Mouse (Mus musculus): ENCODE measurements around the gene Slc11a2. TPM values are rescaled to one million over a fixed set of nuclear protein-coding genes. Genes with fewer than 3 reads are reported as not detected.
A peak's percentile ranks its signal among the peaks of the same experiment; 100 is the strongest.
"Not testable (repeated sequence)": the region's sequence is repeated elsewhere in the genome, so short reads cannot be mapped to it uniquely, and the experiment has no call there.

Gene Slc11a2
- polyA plus RNA-seq, 1 experiment from 2014 or later = 17.8 TPM

- WGBS = 80% methylated on average over 10 of the region's 10 CpGs
- no peak for ATAC-seq (ENCODE audit: insufficient read depth)
- no peak within 1 kb of the TSS for H3K27ac ChIP-seq (ENCODE audit: low read depth)
- H3K4me1 ChIP-seq (ENCODE audit: insufficient read depth) = no peaks in the 10 kb centered on the region
- no peaks in the 10 kb centered on the region for H3K27me3 ChIP-seq (ENCODE audit: insufficient read depth, low read length)
- no peak for TF ChIP-seq CTCF (IDR thresholded peaks at IDR 0.05; ENCODE audit: low read depth)
- no peak within 1 kb of the TSS for H3K4me2 ChIP-seq
- no peak within 1 kb of the TSS for H3K4me3 ChIP-seq (ENCODE audit: low read depth, low read length)
- no peak within 1 kb of the TSS for H3K9ac ChIP-seq
- H3K9me3 ChIP-seq (ENCODE audit: low read depth, low read length) = no peaks in the 10 kb centered on the region
- no peak for DNase-seq
- H3K36me3 ChIP-seq (ENCODE audit: insufficient read depth) = no peaks in the 10 kb centered on the region
These were observed 72.1 kb downstream of the Slc11a2 start, which contains the start of the genes Methig1 and Mettl7a2 for GRCm38 (mm10) chr15:100352711-100353250. Methig1 (plus strand) TSS chr15:100353149. Mettl7a2 (plus strand) TSS chr15:100353200.

- Histone ChIP-seq H3K36me3 (ENCODE audit: insufficient read depth) (no peaks in the 10 kb centered on the region), H3K4me1 (ENCODE audit: insufficient read depth) (no peaks in the 10 kb centered on the region), H3K9ac (no peak overlapping the region), H3K27ac (ENCODE audit: low read depth) (no peak overlapping the region), H3K9me3 (ENCODE audit: low read depth, low read length) (no peaks in the 10 kb centered on the region), H3K4me2 (no peak overlapping the region), H3K27me3 (ENCODE audit: insufficient read depth, low read length) (no peaks in the 10 kb centered on the region), H3K4me3 (ENCODE audit: low read depth, low read length) (no peak overlapping the region)
- DNase-seq (peak; percentile 20), ATAC-seq (ENCODE audit: insufficient read depth) (no peak)
- WGBS = 49% methylated on average over 6 of the region's 6 CpGs
- TF ChIP-seq CTCF (IDR thresholded peaks at IDR 0.05; ENCODE audit: low read depth) = no peak
These were observed 73.3 kb downstream of the Slc11a2 start for GRCm38 (mm10) chr15:100351501-100352060.

DNA sequence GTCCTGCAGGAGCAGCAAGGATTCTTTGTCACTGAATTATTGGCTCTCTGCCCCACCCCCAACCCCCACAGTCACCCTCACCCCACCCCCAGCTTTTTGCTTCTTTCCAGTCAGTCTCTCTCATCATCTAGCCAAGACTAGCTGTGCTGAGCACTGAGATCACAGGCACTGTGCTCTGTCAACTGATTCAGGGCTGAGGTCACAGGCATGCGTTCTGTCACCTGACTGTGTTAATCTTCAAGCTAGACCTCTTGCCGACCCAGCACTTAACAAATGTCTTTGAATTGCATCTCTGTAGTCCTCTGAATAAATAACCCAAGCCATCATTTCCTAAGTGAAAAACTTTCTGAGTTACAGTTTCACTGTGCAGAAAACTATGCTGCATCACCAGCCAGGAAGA is 75.4 kb downstream of the Slc11a2 start:
- Histone ChIP-seq H3K36me3 (ENCODE audit: insufficient read depth) (no peaks in the 10 kb centered on the region), H3K9ac (no peak overlapping the region), H3K27ac (ENCODE audit: low read depth) (no peak overlapping the region), H3K27me3 (ENCODE audit: insufficient read depth, low read length) (no peaks in the 10 kb centered on the region), H3K4me2 (no peak overlapping the region), H3K4me1 (ENCODE audit: insufficient read depth) (no peaks in the 10 kb centered on the region), H3K4me3 (ENCODE audit: low read depth, low read length) (no peak overlapping the region), H3K9me3 (ENCODE audit: low read depth, low read length) (no peaks in the 10 kb centered on the region)
- DNase-seq = no peak
- no peak for ATAC-seq (ENCODE audit: insufficient read depth)
- no peak for TF ChIP-seq CTCF (IDR thresholded peaks at IDR 0.05; ENCODE audit: low read depth)
- WGBS = 14% methylated on average over 2 of the region's 2 CpGs

DNA sequence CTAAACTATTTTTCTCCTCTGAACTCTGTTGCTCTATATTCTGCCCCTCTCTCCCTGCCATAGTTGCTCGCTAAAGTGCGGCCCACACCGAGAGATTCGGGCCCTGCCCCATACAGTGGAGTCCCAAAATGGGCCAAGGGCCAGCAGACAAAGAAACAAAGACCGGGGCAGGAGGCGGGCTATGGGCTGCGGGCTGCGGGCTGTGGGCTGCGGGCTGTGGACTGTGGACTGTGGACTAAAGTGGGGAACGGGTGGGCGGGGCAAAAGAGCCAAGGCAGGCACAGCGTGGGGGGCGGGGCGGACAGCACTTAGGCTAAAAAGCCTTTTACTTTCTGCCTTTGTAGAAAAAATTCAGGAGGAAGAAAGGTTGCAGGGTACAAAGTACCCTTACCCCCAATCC is 78.1 kb downstream of the Slc11a2 start:
- ATAC-seq (ENCODE audit: insufficient read depth) = no peak
- H3K9ac ChIP-seq = no peak overlapping the region
- no peaks in the 10 kb centered on the region for H3K27me3 ChIP-seq (ENCODE audit: insufficient read depth, low read length)
- TF ChIP-seq CTCF (IDR thresholded peaks at IDR 0.05; ENCODE audit: low read depth) = no peak
- H3K9me3 ChIP-seq (ENCODE audit: low read depth, low read length) = no peaks in the 10 kb centered on the region
- no peaks in the 10 kb centered on the region for H3K4me1 ChIP-seq (ENCODE audit: insufficient read depth)
- no peak overlapping the region for H3K4me3 ChIP-seq (ENCODE audit: low read depth, low read length)
- WGBS = 70% methylated on average over 14 of the region's 14 CpGs
- H3K27ac ChIP-seq (ENCODE audit: low read depth) = no peak overlapping the region
- no peak overlapping the region for H3K4me2 ChIP-seq
- no peaks in the 10 kb centered on the region for H3K36me3 ChIP-seq (ENCODE audit: insufficient read depth)
- DNase-seq = no peak

DNA sequence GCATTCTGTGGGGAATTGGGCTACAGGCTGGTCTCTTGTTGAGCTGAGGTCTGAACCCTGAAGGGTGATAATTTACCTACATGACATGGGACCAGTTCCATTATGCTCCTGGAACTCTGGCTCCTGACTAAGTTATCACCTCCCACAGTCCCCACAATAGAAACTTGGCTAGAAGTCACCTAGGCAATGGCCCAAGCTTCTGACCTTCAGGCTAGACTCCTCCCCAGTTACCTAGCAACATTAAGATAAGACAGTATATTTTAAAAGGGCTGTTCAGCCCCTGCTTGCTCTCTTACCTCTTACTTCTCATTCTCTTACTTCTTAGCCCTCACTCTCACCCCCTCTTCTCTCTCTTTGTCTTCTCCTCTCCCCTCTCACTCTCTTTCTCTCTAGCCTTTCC is 79.4 kb downstream of the Slc11a2 start:
- no peaks in the 10 kb centered on the region for H3K4me1 ChIP-seq (ENCODE audit: insufficient read depth)
- H3K9me3 ChIP-seq (ENCODE audit: low read depth, low read length) = no peaks in the 10 kb centered on the region
- ATAC-seq (ENCODE audit: insufficient read depth) (no peak), DNase-seq (no peak)
- H3K9ac ChIP-seq = no peak overlapping the region
- H3K36me3 ChIP-seq (ENCODE audit: insufficient read depth) = no peaks in the 10 kb centered on the region
- H3K27me3 ChIP-seq (ENCODE audit: insufficient read depth, low read length) = no peaks in the 10 kb centered on the region
- H3K4me3 ChIP-seq (ENCODE audit: low read depth, low read length) = no peak overlapping the region
- no peak overlapping the region for H3K27ac ChIP-seq (ENCODE audit: low read depth)
- H3K4me2 ChIP-seq = no peak overlapping the region
- no peak for TF ChIP-seq CTCF (IDR thresholded peaks at IDR 0.05; ENCODE audit: low read depth)

DNA sequence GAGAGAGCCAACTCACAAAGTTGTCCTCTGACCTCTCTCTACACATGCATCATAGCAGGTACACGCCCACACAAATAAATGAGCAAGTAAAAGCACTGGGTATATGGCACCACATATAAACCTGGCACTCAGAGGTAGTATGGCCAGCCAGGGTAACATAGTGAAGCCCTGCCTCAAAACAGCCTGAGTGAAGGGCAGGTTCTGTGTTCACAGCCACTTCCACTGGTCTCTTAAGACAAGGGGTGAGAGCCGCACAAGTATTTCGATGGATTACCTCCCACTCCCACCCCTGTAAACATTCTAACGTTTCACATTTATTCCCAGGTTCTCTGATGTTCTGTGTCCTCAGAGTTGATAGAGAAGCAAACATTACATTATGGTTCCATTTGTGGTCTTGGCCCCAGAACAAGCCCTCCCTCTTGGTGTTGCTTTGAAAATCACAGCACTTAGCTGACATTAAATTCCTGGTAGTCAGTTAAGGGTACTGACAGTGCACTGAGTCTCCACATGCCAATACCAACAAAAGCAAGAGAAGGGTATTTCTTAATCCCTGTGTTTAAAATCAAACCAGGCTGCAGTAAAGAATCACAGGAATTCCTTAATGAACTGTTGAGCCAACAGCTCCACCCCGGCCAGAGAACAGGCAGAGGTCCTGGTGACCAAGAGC is 83.4 kb downstream of the Slc11a2 start:
- not testable (repeated sequence) for H3K4me1 ChIP-seq (ENCODE audit: insufficient read depth); H3K27ac ChIP-seq (ENCODE audit: low read depth); H3K27me3 ChIP-seq (ENCODE audit: insufficient read depth, low read length); DNase-seq; H3K9ac ChIP-seq; H3K4me2 ChIP-seq; H3K4me3 ChIP-seq (ENCODE audit: low read depth, low read length); H3K36me3 ChIP-seq (ENCODE audit: insufficient read depth); H3K9me3 ChIP-seq (ENCODE audit: low read depth, low read length)
- peak; percentile 11; the same call in 1 of the 2 replicates for ATAC-seq (ENCODE audit: insufficient read depth)
- 24% methylated on average over 4 of the region's 5 CpGs for WGBS

Other genes with a start within 250 kb of the Slc11a2 start
- 52.9 and 56.9 TPM in 2 replicates for gene Atf1, start 197.3 kb downstream of the Slc11a2 start, polyA plus RNA-seq (2014; fragmentation: Nextera tagmentation; extraction: Ambion mirVana)
- not detected in 2 replicates for gene Tmprss12, start 144.2 kb downstream of the Slc11a2 start, polyA plus RNA-seq (2014; fragmentation: Nextera tagmentation; extraction: Ambion mirVana)
- gene Mettl7a1, start 120.9 kb downstream of the Slc11a2 start, polyA plus RNA-seq (2014; fragmentation: Nextera tagmentation; extraction: Ambion mirVana) = 2.7 and 2.9 TPM in 2 replicates
- 0.22 TPM in 1 of 2 replicates, not detected in the other for gene Mettl7a3, start 90.1 kb downstream of the Slc11a2 start, polyA plus RNA-seq (2014; fragmentation: Nextera tagmentation; extraction: Ambion mirVana)
- gene Methig1, start 71.9 kb downstream of the Slc11a2 start, polyA plus RNA-seq (2014; fragmentation: Nextera tagmentation; extraction: Ambion mirVana) = not detected in 2 replicates
- gene Mettl7a2, start 71.9 kb downstream of the Slc11a2 start, polyA plus RNA-seq (2014; fragmentation: Nextera tagmentation; extraction: Ambion mirVana) = not detected in 2 replicates
- 0.38 TPM in 1 of 2 replicates, not detected in the other for gene Higd1c, start 60.5 kb downstream of the Slc11a2 start, polyA plus RNA-seq (2014; fragmentation: Nextera tagmentation; extraction: Ambion mirVana)
- gene Gm5475, start 2.9 kb downstream of the Slc11a2 start, polyA plus RNA-seq (2014; fragmentation: Nextera tagmentation; extraction: Ambion mirVana) = not detected in 2 replicates
- gene Letmd1, start 44.0 kb upstream of the Slc11a2 start, polyA plus RNA-seq (2014; fragmentation: Nextera tagmentation; extraction: Ambion mirVana) = 20.6 and 22.9 TPM in 2 replicates
- 15.7 and 18.0 TPM in 2 replicates for gene Csrnp2, start 70.4 kb upstream of the Slc11a2 start, polyA plus RNA-seq (2014; fragmentation: Nextera tagmentation; extraction: Ambion mirVana)
- 23.0 and 25.5 TPM in 2 replicates for gene Tfcp2, start 126.9 kb upstream of the Slc11a2 start, polyA plus RNA-seq (2014; fragmentation: Nextera tagmentation; extraction: Ambion mirVana)
- gene Pou6f1, start 174.9 kb upstream of the Slc11a2 start, polyA plus RNA-seq (2014; fragmentation: Nextera tagmentation; extraction: Ambion mirVana) = 6.5 and 7.6 TPM in 2 replicates
- gene Dazap2, start 190.3 kb upstream of the Slc11a2 start, polyA plus RNA-seq (2014; fragmentation: Nextera tagmentation; extraction: Ambion mirVana) = 210 and 231 TPM in 2 replicates
- gene Smagp, start 211.9 kb upstream of the Slc11a2 start, polyA plus RNA-seq (2014; fragmentation: Nextera tagmentation; extraction: Ambion mirVana) = 9.5 and 11.9 TPM in 2 replicates
- 4.8 TPM in 2 replicates for gene Bin2, start 244.5 kb upstream of the Slc11a2 start, polyA plus RNA-seq (2014; fragmentation: Nextera tagmentation; extraction: Ambion mirVana)

Measured in lung, embryonic 14.5 days (tissue).